Mouse (Mus musculus): ENCODE data around the gene Slc6a9.
A peak's percentile ranks its signal among the peaks of the same experiment; 100 is the strongest.

Slc6a9 gene

DNA sequence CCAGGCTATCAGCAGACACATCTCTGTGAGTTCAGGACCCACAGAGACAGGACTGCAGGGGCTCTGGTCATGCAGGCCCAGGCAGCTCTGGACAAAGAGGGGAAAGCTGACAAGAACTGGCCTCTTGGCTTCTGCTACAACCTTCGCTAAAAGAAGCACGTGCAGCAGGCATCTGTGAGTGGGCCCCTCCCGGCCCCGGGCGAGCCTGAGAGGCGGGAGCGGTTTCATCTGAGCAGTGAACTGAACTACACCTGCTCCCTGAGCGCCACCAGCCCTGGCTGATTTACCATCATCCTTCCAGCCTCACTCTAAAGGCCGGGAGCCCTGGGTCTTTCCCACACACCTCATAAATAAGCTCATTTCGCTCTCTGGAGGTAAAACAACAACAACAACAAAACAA lies 44.0 kb downstream of the Slc6a9 start:
- no peak for DNase-seq (ENCODE audit: low spot score)

DNA sequence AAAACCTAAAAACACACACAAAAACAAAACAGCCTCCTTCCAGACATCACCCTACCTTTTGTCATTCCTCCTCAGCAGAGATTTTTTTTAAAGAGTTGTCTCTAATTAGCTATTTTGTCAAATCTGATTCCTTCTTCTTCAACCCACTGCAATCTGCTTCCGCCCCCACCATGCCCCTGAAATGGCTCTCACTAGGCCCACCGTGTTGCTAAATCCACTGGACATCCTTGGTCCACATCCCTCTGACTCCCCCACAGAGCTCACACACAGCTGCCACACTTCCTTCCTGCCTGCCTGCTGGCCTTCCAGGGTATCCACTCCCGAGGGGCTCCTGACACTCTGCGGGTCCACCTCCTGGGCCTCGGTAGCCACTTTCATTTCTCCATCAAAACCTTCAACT lies 44.4 kb downstream of the Slc6a9 start:
- no peak for DNase-seq (ENCODE audit: low spot score)

DNA sequence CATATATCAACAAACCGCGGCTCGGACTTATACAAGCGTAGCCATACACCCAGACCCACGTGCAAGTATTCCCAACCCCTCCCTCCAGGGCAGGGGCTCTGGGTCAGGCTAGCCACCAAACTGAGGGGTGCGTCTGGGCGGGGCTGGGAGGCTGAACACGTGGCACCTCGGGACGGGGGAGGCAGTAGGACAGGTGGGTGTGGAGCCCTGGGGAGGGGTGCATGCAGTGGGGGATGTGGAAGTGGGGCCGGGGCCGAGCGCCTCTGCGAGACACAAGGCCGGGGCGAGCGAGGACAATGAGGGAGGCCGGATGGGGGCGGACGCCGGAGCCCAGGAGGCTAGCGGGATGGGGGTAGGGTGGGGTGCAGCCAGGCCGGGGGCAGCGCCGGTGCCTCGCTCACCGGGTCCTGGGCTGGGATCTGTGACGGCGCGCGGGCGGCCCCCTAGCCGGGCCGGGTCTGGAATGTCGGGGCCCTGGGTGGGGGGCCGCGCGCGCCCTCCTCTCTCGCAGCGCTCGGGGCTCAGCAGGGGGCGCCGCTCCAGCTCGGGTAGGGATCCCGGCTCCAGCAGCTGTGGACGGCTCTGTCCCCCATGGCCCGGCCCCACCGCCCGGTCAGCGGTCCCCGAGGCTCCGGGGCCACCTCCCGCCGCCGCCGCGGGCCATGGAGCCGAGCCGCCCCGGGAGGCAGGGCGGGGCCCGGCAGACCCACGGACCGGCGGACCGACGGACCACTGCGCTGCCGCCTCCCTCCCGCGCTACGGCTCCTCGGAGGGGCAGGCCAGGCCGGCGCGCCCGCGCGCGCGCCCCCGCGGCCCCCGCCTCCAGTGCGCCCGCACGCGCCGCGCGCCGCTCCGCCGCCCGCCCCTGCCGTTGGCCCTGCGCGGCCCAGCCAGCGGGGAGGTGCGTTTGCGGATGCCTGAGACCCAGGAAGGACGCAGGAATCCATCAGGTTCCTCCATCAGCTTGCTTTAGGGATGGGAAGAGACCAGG lies 48.7 kb downstream of the Slc6a9 start, which contains the start of gene B4galt2:
TSS of gene B4galt2 (minus strand) at position 787 of the 991 bp plus-strand sequence.
- DNase-seq (ENCODE audit: low spot score) = no peak

- no peak for DNase-seq (ENCODE audit: low spot score)
Measured at GRCm38 (mm10) chr4:117884146-117884545, 49.8 kb downstream of the Slc6a9 start.

GRCm38 (mm10) chr4:117885093-117885492 lies 50.8 kb downstream of the Slc6a9 start:
- no peak for DNase-seq (ENCODE audit: low spot score)

GRCm38 (mm10) chr4:117885994-117886393 lies 51.7 kb downstream of the Slc6a9 start:
- no peak for DNase-seq (ENCODE audit: low spot score)

- no peak for DNase-seq (ENCODE audit: low spot score)
Measured at GRCm38 (mm10) chr4:117886644-117887043, 52.3 kb downstream of the Slc6a9 start.

DNA sequence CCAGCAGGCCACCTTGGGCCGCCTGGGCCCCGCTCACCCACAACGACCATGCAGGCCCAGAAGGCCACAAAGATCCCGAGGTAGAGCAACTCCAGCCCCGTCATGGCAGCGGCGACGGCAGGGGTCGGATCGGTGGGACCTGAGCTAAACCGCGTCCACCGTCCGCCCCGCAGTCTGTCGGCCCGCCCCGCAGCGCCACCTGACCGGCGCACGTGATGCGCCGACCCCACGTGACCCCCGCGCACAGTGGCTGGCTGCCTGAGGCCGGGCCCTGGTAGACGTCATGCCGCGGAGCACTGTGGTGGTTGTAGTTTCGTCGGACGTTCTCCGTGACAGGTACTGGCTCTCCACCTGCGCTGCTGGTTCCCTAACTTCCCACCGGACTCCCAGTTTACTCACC lies 52.8 kb downstream of the Slc6a9 start, which contains the start of gene Atp6v0b:
TSS of gene Atp6v0b (minus strand) at position 201 of the 400 bp plus-strand sequence.
- peak; percentile 92 for DNase-seq (ENCODE audit: low spot score)

DNA sequence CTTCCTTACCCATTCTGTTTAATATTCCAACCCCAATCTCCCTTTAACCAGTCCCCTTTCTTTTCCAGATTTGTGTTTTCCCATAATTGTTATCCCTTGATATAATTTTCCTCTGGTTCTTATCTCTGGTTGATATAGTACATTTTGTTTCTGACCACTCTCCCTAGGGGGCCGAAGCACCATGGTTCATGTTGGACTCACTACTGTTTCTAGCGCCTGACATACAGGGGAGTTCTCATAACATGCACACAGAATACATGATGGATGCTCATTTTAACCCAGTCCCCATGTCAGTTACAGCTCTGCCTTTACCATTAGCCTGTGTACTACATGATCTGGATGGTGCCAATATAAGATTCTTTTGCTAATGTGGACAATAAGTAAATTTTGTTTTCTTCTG lies 53.6 kb downstream of the Slc6a9 start:
- no peak for DNase-seq (ENCODE audit: low spot score)

DNA sequence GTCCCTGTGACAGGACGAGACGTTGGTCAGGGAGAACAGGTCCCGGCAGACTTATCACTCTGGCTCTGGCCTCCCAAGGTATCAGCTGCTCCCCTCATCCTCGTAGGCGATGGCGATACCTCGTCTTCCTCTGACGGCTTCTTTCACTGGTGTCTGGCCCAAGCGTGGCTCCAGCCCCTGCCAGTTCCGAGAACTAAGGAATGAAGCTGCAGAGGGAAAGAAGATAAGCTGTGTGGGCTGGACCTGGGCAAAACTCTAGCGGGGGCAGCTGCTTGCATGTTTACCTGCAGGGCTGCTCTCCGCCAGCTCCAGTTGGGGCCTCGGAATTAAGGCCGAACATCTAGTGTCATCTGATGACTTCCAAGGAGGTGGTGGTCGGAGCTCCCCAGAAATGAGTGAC lies 55.2 kb downstream of the Slc6a9 start:
- DNase-seq (ENCODE audit: low spot score) = no peak

DNA sequence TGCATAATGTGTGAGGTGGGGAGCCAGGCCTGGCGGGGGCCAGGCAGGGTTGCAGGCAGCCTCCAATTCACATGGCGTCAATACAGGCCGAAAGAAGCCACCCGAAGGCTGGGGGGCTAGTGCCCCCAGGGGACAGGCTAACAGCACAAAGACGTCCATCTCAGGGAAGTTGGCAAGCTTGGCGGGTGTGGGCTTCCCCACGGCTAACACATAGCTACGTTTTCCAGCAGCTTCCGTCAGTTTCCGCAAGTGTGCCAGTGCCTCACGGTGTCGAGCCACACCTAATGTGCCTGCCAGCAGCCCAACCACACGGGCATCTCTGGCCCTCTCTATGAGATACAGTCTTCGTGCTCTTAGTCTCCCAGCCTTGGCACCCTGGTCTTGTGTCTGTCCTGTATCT lies 55.7 kb downstream of the Slc6a9 start:
- DNase-seq (ENCODE audit: low spot score) = no peak

- DNase-seq (ENCODE audit: low spot score) = no peak
Measured at GRCm38 (mm10) chr4:117890750-117891149, 56.4 kb downstream of the Slc6a9 start.

- peak; percentile 85 for DNase-seq (ENCODE audit: low spot score)
Measured at GRCm38 (mm10) chr4:117891738-117892161, 57.4 kb downstream of the Slc6a9 start, which contains the start of gene Dph2. Gene Dph2, minus strand, starts transcription at chr4:117892032.

- no peak for DNase-seq (ENCODE audit: low spot score)
Measured at GRCm38 (mm10) chr4:117893376-117893775, 59.1 kb downstream of the Slc6a9 start.

- no peak for DNase-seq (ENCODE audit: low spot score)
Measured at GRCm38 (mm10) chr4:117894601-117895000, 60.3 kb downstream of the Slc6a9 start.

DNA sequence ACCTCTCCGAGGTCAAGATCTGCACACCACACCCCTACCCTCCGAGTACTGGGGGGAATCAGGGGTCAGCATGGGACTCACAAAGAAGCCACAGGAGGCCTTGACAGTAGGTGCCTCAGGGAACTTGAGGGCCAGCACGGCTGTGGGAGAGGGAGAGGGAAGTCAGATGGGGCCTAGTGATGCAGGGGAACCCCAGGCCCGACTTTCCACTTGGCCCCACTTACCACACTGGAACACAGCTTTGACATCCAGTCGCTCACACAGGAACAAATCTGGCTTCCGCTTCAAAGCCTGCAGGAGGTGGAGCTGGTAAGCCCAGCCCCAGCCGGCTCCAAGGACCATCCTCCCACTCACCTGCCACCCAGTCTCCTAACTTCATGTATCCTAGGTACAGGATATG lies 61.0 kb downstream of the Slc6a9 start:
- DNase-seq (ENCODE audit: low spot score) = no peak

DNA sequence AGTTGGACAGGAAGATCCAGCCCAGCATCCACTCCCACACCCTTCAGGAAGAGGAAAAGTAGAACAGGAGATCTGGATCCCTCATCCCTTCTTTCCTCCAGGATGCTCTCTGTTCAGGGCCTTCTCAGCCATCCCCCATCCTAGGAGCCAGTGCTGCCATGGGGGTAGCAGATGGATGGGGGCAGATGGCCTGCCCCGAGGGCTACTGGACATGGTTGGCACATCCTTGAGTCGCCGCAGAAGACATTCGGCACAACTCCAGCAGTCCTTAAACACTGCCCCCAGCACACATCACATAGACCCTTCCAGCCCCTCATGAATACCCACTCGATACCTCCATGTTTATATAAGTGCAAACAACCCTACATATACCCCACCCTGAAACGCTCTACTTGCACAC lies 61.7 kb downstream of the Slc6a9 start:
- no peak for DNase-seq (ENCODE audit: low spot score)

DNA sequence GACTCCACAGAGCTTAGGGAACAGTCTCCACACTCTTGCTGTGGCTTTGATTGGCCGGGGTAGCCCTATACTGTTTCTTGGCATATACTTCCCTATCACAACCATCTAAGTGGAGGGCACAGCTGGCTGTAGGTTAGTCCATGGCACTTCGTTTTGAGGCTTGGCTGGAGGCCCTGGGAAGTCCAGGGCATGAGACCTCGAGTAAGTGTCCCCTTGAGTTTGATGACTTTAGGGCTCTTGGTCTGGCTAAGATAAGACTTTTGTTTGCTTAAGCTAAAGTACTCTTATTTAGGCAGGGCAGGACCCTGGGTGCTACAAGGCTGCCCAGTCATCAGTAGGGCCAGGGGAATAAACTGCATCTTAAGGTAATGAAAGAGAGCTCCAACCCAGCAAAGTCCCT lies 63.8 kb downstream of the Slc6a9 start:
- DNase-seq (ENCODE audit: low spot score) = no peak

DNA sequence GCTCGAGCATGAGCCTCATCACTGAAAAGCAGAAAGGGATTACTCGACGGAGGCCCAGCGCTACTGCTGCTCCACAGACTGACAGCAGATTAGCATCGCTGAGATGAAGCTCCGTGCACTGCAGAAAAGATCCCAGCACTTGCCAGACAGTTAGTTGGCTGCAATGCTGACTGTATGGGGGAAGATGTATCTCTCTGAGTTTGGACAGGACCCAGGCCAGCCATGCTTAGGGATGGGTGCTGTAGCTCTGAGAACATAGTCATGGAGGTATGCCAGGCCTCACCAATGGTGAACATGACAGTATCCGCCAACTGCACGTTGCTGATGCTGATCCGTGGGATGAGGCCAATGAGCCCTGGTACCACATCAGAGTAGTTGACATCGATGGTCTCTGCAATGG lies 69.8 kb downstream of the Slc6a9 start:
- DNase-seq (ENCODE audit: low spot score) = no peak

GRCm38 (mm10) chr4:117904761-117905160 lies 70.5 kb downstream of the Slc6a9 start:
- DNase-seq (ENCODE audit: low spot score) = no peak

GRCm38 (mm10) chr4:117906196-117906595 lies 71.9 kb downstream of the Slc6a9 start:
- no peak for DNase-seq (ENCODE audit: low spot score)

DNA sequence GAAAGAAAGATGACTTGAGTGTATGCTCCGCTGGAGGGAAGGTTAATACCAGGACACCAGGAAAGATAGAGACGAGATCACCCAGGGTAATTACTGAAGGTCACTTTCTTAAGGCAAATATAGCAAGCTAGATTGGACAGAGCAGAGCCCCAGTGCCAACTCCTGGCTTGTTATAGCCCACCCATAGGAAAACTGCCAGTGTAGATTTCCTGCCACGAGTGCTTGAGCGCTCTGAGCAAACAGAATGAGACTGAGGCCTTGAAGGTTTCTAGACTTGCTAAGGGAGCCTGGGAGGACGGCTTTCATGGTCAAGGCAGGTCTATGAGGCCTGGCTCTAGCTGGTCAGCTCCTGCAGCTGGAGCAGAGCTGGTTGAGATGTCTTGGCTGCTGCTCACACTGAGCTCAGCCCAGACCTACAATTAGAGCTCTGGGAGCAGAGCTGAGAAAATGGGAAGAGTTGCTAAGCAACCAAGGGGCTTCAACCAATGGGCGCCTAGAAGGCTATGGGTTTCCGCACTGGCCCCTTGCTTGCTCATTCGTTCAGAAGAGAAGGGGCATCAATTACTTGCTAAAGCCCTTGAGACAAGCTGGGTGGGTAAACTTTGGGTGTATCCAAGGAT lies 74.6 kb downstream of the Slc6a9 start:
- DNase-seq (ENCODE audit: low spot score) = no peak

DNA sequence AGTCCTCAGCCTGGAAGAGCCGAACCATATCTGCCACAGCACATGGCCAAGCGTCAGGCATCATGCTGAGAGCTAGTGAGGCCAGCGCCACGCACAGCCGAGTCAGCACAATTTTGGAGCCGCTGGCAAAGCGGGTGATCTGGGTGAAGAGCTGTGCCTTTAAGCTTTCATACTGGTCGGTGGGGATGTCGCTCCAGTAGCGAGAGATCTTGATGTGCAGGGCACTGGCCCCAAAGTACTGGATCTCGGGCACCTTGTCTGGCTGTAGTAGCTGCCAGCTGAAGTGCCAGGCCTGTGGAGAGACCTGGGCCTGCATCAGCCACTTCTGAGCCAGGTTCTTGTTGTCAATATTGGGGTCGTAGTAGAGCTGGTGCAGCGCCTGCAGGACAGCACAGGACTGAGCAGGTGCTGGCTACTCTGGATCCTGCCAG lies 77.8 kb downstream of the Slc6a9 start:
- DNase-seq (ENCODE audit: low spot score) = no peak

Data from left cerebral cortex, adult 11 months (tissue).